Mouse (Mus musculus) forebrain, embryonic 10.5 days (tissue): Measurements from ENCODE around the gene Tacc3. TPM values are rescaled to one million over a fixed set of nuclear protein-coding genes. Genes with fewer than 3 reads are reported as not detected.
A peak's percentile ranks its signal among the peaks of the same experiment; 100 is the strongest.

ENCODE experiments used
- DNase-seq: peaks from one replicate; pipeline ENCODE4 v3.0.0-alpha.2; 2017; ENCODE audit warnings: low spot score; ENCODE audit errors: extremely low spot score
- H3K27ac ChIP-seq: fragments of 300-500 bp; sonication (generic); 2 replicates; pipeline ENCODE4 v1.5.1; 2016; ENCODE audit warnings: mild to moderate bottlenecking
- H3K27me3 ChIP-seq: fragments of 300-500 bp; sonication (generic); 2 replicates; pipeline ENCODE4 v1.6.1; 2016; ENCODE audit warnings: mild to moderate bottlenecking; ENCODE audit not compliant: poor library complexity, severe bottlenecking
- H3K36me3 ChIP-seq: fragments of 300-500 bp; sonication (generic); replicated peaks from 2 replicates; pipeline ENCODE4 v1.6.1; 2016; ENCODE audit warnings: mild to moderate bottlenecking, moderate library complexity
- H3K4me1 ChIP-seq: fragments of 300-500 bp; sonication (generic); 2 replicates; pipeline ENCODE4 v1.6.1; 2016
- H3K4me3 ChIP-seq: fragments of 300-500 bp; sonication (generic); 2 replicates; pipeline ENCODE4 v1.5.1; 2016; ENCODE audit warnings: mild to moderate bottlenecking, moderate library complexity
- H3K9me3 ChIP-seq: fragments of 300-500 bp; sonication (generic); 2 replicates; pipeline ENCODE4 v1.6.1; 2016; ENCODE audit warnings: mild to moderate bottlenecking, moderate library complexity
- WGBS: fragments of 180-500 bp; shearing (Covaris S2); methylation state at CpG from one replicate; pipeline ENCODE4 v1.1.7; 2016; 5-methylcytosine and 5-hydroxymethylcytosine counted together
- polyA plus RNA-seq: library from polyadenylated mRNA; unstranded; fragments of >200 nt; fragmentation: Nextera tagmentation; extraction: Ambion mirVana; gene quantifications from 2 replicates; pipeline ENCODE4 v1.2.1, GENCODE M21; 2016

Gene Tacc3
- polyA plus RNA-seq, 1 experiment from 2014 or later = 349 TPM

DNA sequence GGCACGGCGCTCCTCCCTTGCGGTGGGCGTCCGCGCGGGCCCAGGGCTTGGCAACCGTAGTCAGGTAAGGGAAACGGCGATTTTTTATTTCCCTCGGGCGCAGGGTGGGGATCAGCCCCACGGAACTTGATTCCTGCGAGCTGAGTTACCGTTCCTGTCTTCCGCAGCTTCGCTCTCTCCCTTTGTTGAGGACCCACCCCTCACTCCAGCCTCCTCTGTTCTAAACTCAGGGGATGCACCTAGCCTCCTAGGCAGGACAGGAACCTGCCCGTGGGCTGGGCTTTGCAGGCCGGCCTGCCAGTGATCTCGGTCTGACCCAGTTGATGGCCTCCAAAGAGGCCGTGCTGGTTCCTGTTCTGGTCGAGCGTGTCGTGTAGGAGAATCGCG is 729 bp downstream of the Tacc3 start:
- peaks cover 58% of the 10 kb centered on the region for H3K36me3 ChIP-seq
- H3K27ac ChIP-seq = peak overlapping the region; percentile 93
- WGBS = under 1% methylated on average over 26 of the region's 26 CpGs
- DNase-seq = no peak
- peak overlapping the region; percentile 96 for H3K4me3 ChIP-seq
- no peaks in the 10 kb centered on the region for H3K9me3 ChIP-seq
- no peaks in the 10 kb centered on the region for H3K27me3 ChIP-seq
- peaks cover 45% of the 10 kb centered on the region for H3K4me1 ChIP-seq

DNA sequence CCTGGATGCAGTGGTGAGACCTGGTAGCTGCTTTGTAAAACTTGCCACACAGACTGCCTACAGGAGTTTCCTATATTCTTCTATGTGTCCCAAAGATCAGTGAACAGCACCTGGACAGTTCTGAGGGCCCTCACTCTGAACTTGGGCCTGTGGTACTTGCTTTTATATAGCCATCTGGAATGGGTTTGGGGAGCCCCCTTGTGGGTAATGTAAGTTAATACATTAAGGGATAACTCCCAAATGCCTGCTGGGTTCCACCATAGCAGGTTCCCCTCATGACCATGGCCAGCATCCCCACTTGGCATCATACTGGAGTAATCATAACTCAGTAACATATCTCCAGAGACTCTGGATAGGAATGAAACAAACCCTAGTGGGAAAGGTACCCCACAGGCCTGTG is 10.3 kb downstream of the Tacc3 start:
- DNase-seq = no peak
- Histone ChIP-seq H3K27me3 (no peaks in the 10 kb centered on the region), H3K4me1 (peaks cover 8% of the 10 kb centered on the region), H3K36me3 (peaks cover 97% of the 10 kb centered on the region), H3K27ac (no peak overlapping the region), H3K9me3 (no peaks in the 10 kb centered on the region), H3K4me3 (no peak overlapping the region)

DNA sequence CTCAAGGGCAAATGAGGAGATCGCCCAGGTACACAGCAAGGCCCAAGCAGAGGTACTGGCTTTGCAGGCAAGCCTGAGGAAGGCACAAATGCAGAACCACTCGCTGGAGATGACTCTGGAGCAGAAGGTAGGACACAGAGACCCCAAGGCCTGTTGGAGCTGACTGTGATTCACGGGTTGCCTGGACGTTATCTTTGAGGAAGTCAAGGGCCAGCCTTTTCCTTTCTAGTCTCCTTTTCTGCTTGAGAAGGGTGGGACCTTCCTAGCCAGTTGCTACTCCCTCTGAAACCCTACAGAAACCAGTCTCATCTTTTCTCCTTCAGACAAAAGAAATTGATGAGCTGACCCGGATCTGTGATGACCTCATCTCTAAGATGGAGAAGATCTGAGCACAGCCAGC is 13.7 kb downstream of the Tacc3 start:
- Histone ChIP-seq H3K36me3 (peaks cover 71% of the 10 kb centered on the region), H3K4me1 (peaks cover 22% of the 10 kb centered on the region), H3K9me3 (no peaks in the 10 kb centered on the region), H3K4me3 (no peak overlapping the region), H3K27me3 (no peaks in the 10 kb centered on the region), H3K27ac (no peak overlapping the region)
- WGBS = 89% methylated on average over 5 of the region's 5 CpGs
- DNase-seq = no peak

DNA sequence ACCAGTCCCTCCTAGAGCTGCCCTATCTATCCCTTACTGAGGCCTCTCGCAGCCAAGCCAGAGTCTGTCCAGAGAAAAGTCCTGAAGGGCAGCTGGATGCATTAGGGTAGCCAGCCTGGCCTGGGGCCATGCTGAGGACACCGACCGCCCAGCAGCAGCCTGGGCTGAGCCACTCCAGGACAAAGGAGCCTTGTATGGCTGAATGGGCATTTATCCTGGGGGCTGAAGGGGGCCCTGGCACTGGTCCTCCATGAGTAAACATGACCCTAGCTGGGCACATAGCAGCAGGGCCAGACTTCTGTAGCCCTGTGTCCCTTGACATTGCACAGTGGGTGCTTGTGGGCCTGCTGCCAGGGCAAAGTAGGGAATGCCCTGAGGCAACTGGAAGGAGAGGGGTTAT is 16.5 kb downstream of the Tacc3 start:
- Histone ChIP-seq H3K4me1 (peaks cover 22% of the 10 kb centered on the region), H3K9me3 (no peaks in the 10 kb centered on the region), H3K4me3 (no peak overlapping the region), H3K27ac (peak overlapping the region; percentile 45), H3K27me3 (no peaks in the 10 kb centered on the region), H3K36me3 (peaks cover 44% of the 10 kb centered on the region)
- peak; percentile 33 for DNase-seq
- WGBS = 68% methylated on average over 3 of the region's 3 CpGs

- 4% methylated on average over 1 of the region's 1 CpGs for WGBS
Measured at GRCm38 (mm10) chr5:33675964-33676363, 18.0 kb downstream of the Tacc3 start.

DNA sequence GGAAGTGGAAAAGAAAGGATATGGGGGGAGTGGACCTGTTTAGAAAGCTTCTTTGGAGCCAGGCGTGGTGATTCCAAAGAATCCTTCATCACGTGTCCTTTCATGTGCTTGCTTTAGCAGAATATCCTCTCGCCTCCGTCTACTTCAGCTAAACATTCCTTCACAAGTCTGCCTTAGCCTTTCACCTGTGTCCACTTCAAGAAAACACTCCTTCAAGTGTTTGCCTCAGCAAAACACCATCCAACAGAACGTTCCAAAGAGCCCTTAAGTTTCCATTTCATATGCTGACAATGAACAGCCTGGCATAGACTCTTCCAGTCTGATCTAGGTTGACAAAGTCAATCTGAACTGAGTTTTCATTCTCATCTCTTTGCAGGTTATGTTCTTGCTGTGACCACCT is 20.3 kb downstream of the Tacc3 start:
- no peak overlapping the region for H3K27ac ChIP-seq
- H3K27me3 ChIP-seq = peaks cover 9% of the 10 kb centered on the region
- H3K4me1 ChIP-seq = peaks cover 21% of the 10 kb centered on the region
- peaks cover 6% of the 10 kb centered on the region for H3K36me3 ChIP-seq
- WGBS = 87% methylated on average over 5 of the region's 5 CpGs
- no peaks in the 10 kb centered on the region for H3K9me3 ChIP-seq
- no peak overlapping the region for H3K4me3 ChIP-seq
- DNase-seq = no peak

More at GRCm38 (mm10) chr5:33675964-33676363, 18.0 kb downstream of the Tacc3 start:
- Histone ChIP-seq H3K4me1 (peaks cover 22% of the 10 kb centered on the region), H3K36me3 (peaks cover 28% of the 10 kb centered on the region), H3K27me3 (no peaks in the 10 kb centered on the region), H3K4me3 (no peak overlapping the region), H3K9me3 (no peaks in the 10 kb centered on the region), H3K27ac (no peak overlapping the region)
- peak; percentile 71 for DNase-seq

DNA sequence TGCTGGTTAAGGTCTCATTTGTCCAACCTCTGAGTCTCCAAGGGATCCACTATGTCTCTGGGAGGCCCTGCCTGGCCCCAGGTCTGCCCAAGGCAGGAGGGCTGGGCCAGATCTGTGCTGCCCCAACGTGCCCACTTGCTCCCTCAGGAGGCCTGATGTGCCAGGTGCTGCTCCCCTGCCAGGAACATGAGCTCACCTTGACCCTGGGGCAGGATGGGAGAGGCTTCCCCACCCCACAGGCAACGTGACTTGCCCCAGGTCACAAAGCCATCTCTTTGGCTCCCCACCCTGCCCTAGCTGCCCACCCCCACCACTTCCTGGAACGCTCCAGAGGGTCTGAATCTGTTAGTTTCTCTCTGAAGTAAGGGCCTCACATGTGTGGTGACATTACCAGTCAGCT is 23.1 kb downstream of the Tacc3 start:
- no peak for DNase-seq
- WGBS = 58% methylated on average over 3 of the region's 3 CpGs
- H3K27ac ChIP-seq = 0 out of 2 replicates have a peak overlapping the region, but pooled peaks have one; percentile 6

DNA sequence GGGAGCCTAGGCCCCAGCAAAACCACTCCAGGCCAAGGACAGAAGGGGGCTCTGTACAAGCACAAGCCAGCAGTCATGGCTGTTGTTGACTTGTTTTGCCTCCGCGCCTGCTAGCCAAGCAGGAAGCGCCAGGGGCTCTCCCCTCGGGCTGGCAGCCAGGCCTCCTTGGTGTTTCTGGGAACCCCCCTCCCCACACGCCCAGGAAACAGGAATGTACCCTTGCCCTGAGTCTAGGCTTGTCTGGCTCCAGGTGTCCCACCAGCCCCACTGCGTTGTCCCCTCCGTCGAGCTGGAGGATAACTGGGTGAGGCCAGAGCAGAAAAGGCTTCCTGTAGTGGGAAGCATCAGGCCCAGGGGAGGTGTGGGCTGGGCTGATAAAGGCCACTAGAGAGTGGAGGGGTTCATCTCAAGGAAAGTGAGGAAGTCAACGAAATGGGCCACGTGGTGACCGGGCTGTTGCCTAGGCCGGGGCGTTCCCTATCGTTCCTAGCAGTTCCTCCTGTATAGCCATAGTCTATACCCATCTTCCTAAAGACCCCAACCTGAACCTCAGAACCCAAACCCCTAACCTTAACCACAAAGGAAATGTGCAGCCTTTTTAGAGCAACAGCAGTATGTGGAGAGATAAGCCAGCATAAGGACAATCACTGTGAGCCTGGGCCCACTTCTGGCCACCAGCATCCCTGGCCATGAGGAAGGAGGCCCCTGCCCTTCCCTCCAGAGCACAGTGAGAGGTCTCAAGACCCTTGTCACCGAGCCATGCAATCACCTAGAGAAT is 23.9 kb downstream of the Tacc3 start:
- Histone ChIP-seq H3K4me3 (no peak overlapping the region), H3K27ac (0 out of 2 replicates have a peak overlapping the region, but pooled peaks have one; percentile 6), H3K4me1 (peaks cover 23% of the 10 kb centered on the region), H3K27me3 (peaks cover 33% of the 10 kb centered on the region), H3K36me3 (no peaks in the 10 kb centered on the region), H3K9me3 (no peaks in the 10 kb centered on the region)
- WGBS = 83% methylated on average over 15 of the region's 15 CpGs
- no peak for DNase-seq

More for the DNA sequence above, 23.1 kb downstream of the Tacc3 start:
- H3K36me3 ChIP-seq = no peaks in the 10 kb centered on the region
- H3K4me1 ChIP-seq = peaks cover 23% of the 10 kb centered on the region
- H3K27me3 ChIP-seq = peaks cover 25% of the 10 kb centered on the region
- no peaks in the 10 kb centered on the region for H3K9me3 ChIP-seq
- H3K4me3 ChIP-seq = no peak overlapping the region

DNA sequence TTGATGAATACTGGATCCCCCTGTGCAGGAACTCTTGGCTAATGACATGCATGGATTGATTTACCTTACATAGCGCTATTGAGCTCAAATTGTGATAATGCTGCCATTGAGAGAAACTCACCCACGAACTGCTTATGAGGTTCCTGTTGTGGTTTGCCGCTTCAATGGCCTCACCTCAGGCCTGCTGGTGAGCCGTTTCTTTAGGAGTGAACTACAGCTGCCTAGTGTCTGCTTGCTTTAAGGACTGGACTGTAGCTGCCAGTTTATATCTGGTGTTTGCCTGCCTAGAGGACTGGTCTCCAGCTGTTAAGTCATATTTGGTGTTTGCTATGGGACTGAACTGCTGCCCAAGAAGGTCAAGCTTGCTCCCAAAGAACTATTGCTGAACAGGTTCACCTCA is 25.0 kb downstream of the Tacc3 start:
- Histone ChIP-seq H3K4me3 (no peak overlapping the region), H3K27ac (no peak overlapping the region), H3K36me3 (no peaks in the 10 kb centered on the region), H3K4me1 (peaks cover 24% of the 10 kb centered on the region), H3K9me3 (no peaks in the 10 kb centered on the region), H3K27me3 (peaks cover 45% of the 10 kb centered on the region)
- no peak for DNase-seq
- 82% methylated on average over 4 of the region's 4 CpGs for WGBS

- peak; percentile 62 for DNase-seq
Measured at GRCm38 (mm10) chr5:33683897-33684652, 26.1 kb downstream of the Tacc3 start.

GRCm38 (mm10) chr5:33684932-33685331 is 27.0 kb downstream of the Tacc3 start:
- peak overlapping the region; percentile 9; the same call in 1 of the 2 replicates for H3K27ac ChIP-seq
- peaks cover 43% of the 10 kb centered on the region for H3K4me1 ChIP-seq
- peaks cover 64% of the 10 kb centered on the region for H3K27me3 ChIP-seq
- WGBS = 94% methylated on average over 4 of the region's 4 CpGs
- no peak for DNase-seq
- no peaks in the 10 kb centered on the region for H3K9me3 ChIP-seq
- H3K36me3 ChIP-seq = no peaks in the 10 kb centered on the region
- H3K4me3 ChIP-seq = no peak overlapping the region

More at GRCm38 (mm10) chr5:33683897-33684652, 26.1 kb downstream of the Tacc3 start:
- Histone ChIP-seq H3K27me3 (peaks cover 56% of the 10 kb centered on the region), H3K4me3 (no peak overlapping the region), H3K9me3 (no peaks in the 10 kb centered on the region), H3K36me3 (no peaks in the 10 kb centered on the region), H3K4me1 (peaks cover 35% of the 10 kb centered on the region), H3K27ac (peak overlapping the region; percentile 9; the same call in 1 of the 2 replicates)
- 48% methylated on average over 7 of the region's 7 CpGs for WGBS

DNA sequence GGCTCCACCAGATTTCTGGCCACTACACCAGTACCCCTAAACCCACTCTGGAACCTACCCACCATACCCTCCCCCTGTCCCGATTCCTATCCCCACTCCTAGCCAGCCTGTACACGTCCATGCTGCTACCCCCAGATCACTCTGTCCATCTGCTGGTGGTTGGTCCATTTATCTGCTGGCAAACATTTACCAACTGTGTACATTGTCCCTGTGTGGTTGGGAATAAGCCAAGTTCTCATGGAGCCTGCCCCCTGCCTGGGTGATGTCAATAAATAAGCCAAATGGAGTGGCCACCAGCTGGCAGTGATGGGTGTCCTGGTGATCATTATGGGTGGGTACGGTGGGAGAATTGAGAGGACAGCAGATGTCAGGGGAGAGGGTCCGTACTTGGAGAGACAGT is 29.2 kb downstream of the Tacc3 start:
- Histone ChIP-seq H3K36me3 (no peaks in the 10 kb centered on the region), H3K27me3 (peaks cover 86% of the 10 kb centered on the region), H3K4me1 (peaks cover 57% of the 10 kb centered on the region), H3K27ac (no peak overlapping the region), H3K4me3 (no peak overlapping the region), H3K9me3 (no peaks in the 10 kb centered on the region)
- no peak for DNase-seq
- 93% methylated on average over 4 of the region's 4 CpGs for WGBS
